Mouse (Mus musculus) heart, adult 2 months (tissue): Measurements from ENCODE around the gene Jdp2.

ENCODE experiments used
- CTCF ChIP-seq: fragments of 200-600 bp; IDR thresholded peaks from 2 replicates; pipeline ENCODE4 v1.8.1; 2022; ENCODE audit warnings: antibody characterized with exemption, mild to moderate bottlenecking, moderate library complexity
- POLR2A ChIP-seq: fragments of 200-500 bp; IDR thresholded peaks from 2 replicates; pipeline ENCODE4 v1.6.1; 2011; ENCODE audit warnings: mild to moderate bottlenecking, low read depth, low read length, control low read depth; ENCODE audit not compliant: insufficient read depth

GRCm38 (mm10) chr12:85598053-85598452 is 774 bp upstream of the Jdp2 start:
- TF ChIP-seq CTCF (no peak), POLR2A (no peak)
